Mouse (Mus musculus) layer of hippocampus, postnatal 14 days (tissue): ENCODE measurements around the gene Bricd5. TPM values are rescaled to one million over a fixed set of nuclear protein-coding genes. Genes with fewer than 3 reads are reported as not detected.

Source experiments
- DNase-seq, 2 experiments: peaks; one replicate each; pipeline ENCODE4 v3.0.0; 2021 to 2022; ENCODE audit warnings: low spot score in 2 of 2, mixed read lengths in 1 of 2
- total RNA-seq, 2 experiments: library from RNA; stranded (reverse); gene quantifications; 2 replicates each; pipeline ENCODE4 v1.2.3; 2021

The Bricd5 gene
- total RNA-seq, 2 experiments from 2014 or later, result 1.0 to 2.1 TPM

GRCm38 (mm10) chr17:24514270-24515257 is 40.9 kb downstream of the Bricd5 start:
- no peak for DNase-seq

- DNase-seq, result no peak
Observed at GRCm38 (mm10) chr17:24520450-24520849, 46.8 kb downstream of the Bricd5 start.

- DNase-seq, result no peak
Observed at GRCm38 (mm10) chr17:24524734-24525133, 51.0 kb downstream of the Bricd5 start.

Other genes with a start within 250 kb of the Bricd5 start
- 1 to 10 TPM; 5.9 to 8.2 TPM for gene Ccnf, start 222.4 kb upstream of the Bricd5 start, total RNA-seq
- gene Abca17, start 122.8 kb upstream of the Bricd5 start, total RNA-seq, result 1 to 10 TPM; 1.3 to 1.8 TPM
- 100 to 1,000 TPM; 102 to 104 TPM for gene Abca3, start 121.9 kb upstream of the Bricd5 start, total RNA-seq
- 100 to 1,000 TPM; 133 to 141 TPM for gene Rnps1, start 59.3 kb upstream of the Bricd5 start, total RNA-seq
- gene Eci1, start 47.2 kb upstream of the Bricd5 start, total RNA-seq, result 10 to 100 TPM; 25.4 to 28.0 TPM
- 1 to 10 TPM; 5.2 to 8.1 TPM for gene Dnase1l2, start 30.8 kb upstream of the Bricd5 start, total RNA-seq
- 10 to 100 TPM; 27.8 to 32.3 TPM for gene E4f1, start 3.6 kb upstream of the Bricd5 start, total RNA-seq
- 10 to 100 TPM; 71.8 to 73.5 TPM for gene Pgp, start 3.5 kb upstream of the Bricd5 start, total RNA-seq
- 10 to 100 TPM; 30.7 to 32.1 TPM for gene Mlst8, start 5.2 kb downstream of the Bricd5 start, total RNA-seq
- 100 to 1,000 TPM; 155 to 161 TPM for gene Caskin1, start 14.7 kb downstream of the Bricd5 start, total RNA-seq
- 10 to 100 TPM; 93.6 to 96.0 TPM for gene Traf7, start 54.1 kb downstream of the Bricd5 start, total RNA-seq
- 10 to 100 TPM; 60.1 to 69.3 TPM for gene Rab26, start 60.3 kb downstream of the Bricd5 start, total RNA-seq
- 10 to 100 TPM; 71.1 to 85.9 TPM for gene Pkd1, start 76.0 kb downstream of the Bricd5 start, total RNA-seq
- 100 to 1,000 TPM; 160 to 162 TPM for gene Tsc2, start 158.7 kb downstream of the Bricd5 start, total RNA-seq
- 1 to 10 TPM; 3.9 to 5.3 TPM for gene Nthl1, start 158.8 kb downstream of the Bricd5 start, total RNA-seq
- gene Slc9a3r2, start 176.4 kb downstream of the Bricd5 start, total RNA-seq, result 10 to 100 TPM; 47.9 to 52.4 TPM
- gene Npw, start 184.6 kb downstream of the Bricd5 start, total RNA-seq, result 1 to 10 TPM; 3.7 to 3.9 TPM
- 10 to 100 TPM; 36.5 to 40.7 TPM for gene Zfp598, start 195.8 kb downstream of the Bricd5 start, total RNA-seq
- gene Syngr3, start 216.1 kb downstream of the Bricd5 start, total RNA-seq, result 100 to 1,000 TPM; 197 to 204 TPM
- gene Gfer, start 222.3 kb downstream of the Bricd5 start, total RNA-seq, result 10 to 100 TPM; 18.5 to 19.8 TPM
- 1 to 10 TPM; 2.7 to 4.4 TPM for gene Noxo1, start 222.3 kb downstream of the Bricd5 start, total RNA-seq
- 10 to 100 TPM; 28.5 to 29.1 TPM for gene Tbl3, start 233.8 kb downstream of the Bricd5 start, total RNA-seq
- gene Rnf151, start 244.2 kb downstream of the Bricd5 start, total RNA-seq, result not detected
- gene Rps2, start 244.2 kb downstream of the Bricd5 start, total RNA-seq, result 100 to 1,000 TPM; 494 to 506 TPM